Mouse (Mus musculus) embryo, embryonic 9.5 days (tissue): ENCODE measurements around the gene Atp5g3.
"Not testable (repeated sequence)": the region's sequence is repeated elsewhere in the genome, so short reads cannot be mapped to it uniquely, and the experiment has no call there.

ENCODE experiments used
- DNase-seq: peaks from one replicate; pipeline ENCODE4 v3.0.0-alpha.2; 2017; ENCODE audit errors: extremely low spot score

Gene Atp5g3

GRCm38 (mm10) chr2:73896919-73897318 is 14.2 kb downstream of the Atp5g3 start:
- not testable (repeated sequence) for DNase-seq

- DNase-seq, result no peak
These were observed 17.5 kb downstream of the Atp5g3 start for GRCm38 (mm10) chr2:73893473-73894270.

GRCm38 (mm10) chr2:73892464-73893296 is 18.4 kb downstream of the Atp5g3 start, which contains the start of gene Atf2:
Atf2 (minus strand) TSS chr2:73892639.
- DNase-seq, result peak; percentile 99

- DNase-seq, result no peak
These were observed 19.2 kb downstream of the Atp5g3 start for GRCm38 (mm10) chr2:73891701-73892463.

GRCm38 (mm10) chr2:73885997-73886396 is 25.1 kb downstream of the Atp5g3 start:
- no peak for DNase-seq

- no peak for DNase-seq
These were observed 33.2 kb downstream of the Atp5g3 start for GRCm38 (mm10) chr2:73877891-73878290.

GRCm38 (mm10) chr2:73867764-73868487 is 43.2 kb downstream of the Atp5g3 start:
- DNase-seq, result peak; percentile 13

GRCm38 (mm10) chr2:73860046-73860624 is 51.0 kb downstream of the Atp5g3 start:
- no peak for DNase-seq
